Mouse (Mus musculus) Patski (cell line): ENCODE data around the gene Awat2. TPM values are rescaled to one million over a fixed set of nuclear protein-coding genes. Genes with fewer than 3 reads are reported as not detected.
A peak's percentile ranks its signal among the peaks of the same experiment; 100 is the strongest.

Source experiments
- ATAC-seq: fragments of 100-300 bp; one replicate; pipeline ENCODE4 v1.8.0; 2021
- CTCF ChIA-PET: fragments of 350-600 bp; sonication (Branson Sonifier 250); formaldehyde crosslinking; loops from one replicate; lab custom pipeline; 2022; ENCODE audit warnings: inconsistent platforms; lab: Charles Lee
- POLR2A ChIA-PET: fragments of 350-600 bp; sonication (Branson Sonifier 250); formaldehyde crosslinking; loops from one replicate; lab custom pipeline; 2022; ENCODE audit warnings: antibody characterized with exemption, inconsistent platforms; lab: Charles Lee
- DNase-seq: peaks from one replicate; pipeline ENCODE4 v3.0.0-alpha.2; 2011; ENCODE audit warnings: low read depth, low spot score
- H3K27me3 ChIP-seq: fragments of 371-371 bp; one replicate; pipeline ENCODE4 v1.5.1; 2021
- CTCF ChIP-seq: fragments of 100-300 bp; IDR thresholded peaks from one replicate; pipeline ENCODE4 v1.5.1; 2021
- in situ Hi-C: fragments of 300-500 bp; cut with MboI; formaldehyde crosslinking; loops from 3 replicates; pipeline ENCODE4 v1.11.1; 2018; ENCODE audit warnings: low pct_unique_long_range_greater_than_20kb, mixed read lengths
- polyA plus RNA-seq: library from polyadenylated mRNA; unstranded; gene quantifications from one replicate; pipeline ENCODE4 v1.2.3, GENCODE M21; 2021

Awat2 gene
- polyA plus RNA-seq, 1 experiment from 2014 or later, result not detected

DNA sequence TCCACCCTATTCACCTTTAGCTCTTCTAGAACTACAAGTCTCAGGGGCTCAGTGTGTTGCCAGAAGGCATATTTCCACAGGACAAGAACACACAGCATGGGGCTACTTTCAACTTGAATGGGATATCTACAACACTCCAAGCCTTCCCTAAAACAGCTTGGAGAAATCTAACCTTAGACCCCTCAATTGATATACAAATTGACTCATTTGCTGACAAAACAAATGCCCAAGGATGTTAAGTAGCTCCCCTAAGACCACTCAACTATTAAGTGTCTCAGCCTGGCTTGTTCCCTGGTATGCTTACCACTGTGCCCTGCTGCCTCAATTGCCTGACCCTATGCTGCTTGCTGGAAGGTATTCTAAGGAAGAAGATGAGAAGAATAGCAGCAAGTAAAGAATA lies 41.6 kb downstream of the Awat2 start:
- CTCF ChIA-PET, result interaction anchor here (1.1 kb wide), 1 partner anchor 8 kb away, joined by 3 read pairs; no protein-coding TSS in a partner anchor
- POLR2A ChIA-PET, result no interaction called here
- H3K27me3 ChIP-seq, result peaks cover 28% of the 10 kb centered on the region
- no peak for TF ChIP-seq CTCF
- ATAC-seq (no peak), DNase-seq (no peak)
- in situ Hi-C loops, result no loop called here

GRCm38 (mm10) chrX:100395026-100395425 lies 47.5 kb downstream of the Awat2 start:
- peak; percentile 41 for ATAC-seq
- ChIA-PET POLR2A (no interaction called here), CTCF (no interaction called here)
- in situ Hi-C loops, result loop anchor here (10.0 kb wide), 1 partner anchor 80 kb away; no protein-coding TSS in a partner anchor
- peak; percentile 55 for TF ChIP-seq CTCF
- H3K27me3 ChIP-seq, result peaks cover 9% of the 10 kb centered on the region
- DNase-seq, result no peak

DNA sequence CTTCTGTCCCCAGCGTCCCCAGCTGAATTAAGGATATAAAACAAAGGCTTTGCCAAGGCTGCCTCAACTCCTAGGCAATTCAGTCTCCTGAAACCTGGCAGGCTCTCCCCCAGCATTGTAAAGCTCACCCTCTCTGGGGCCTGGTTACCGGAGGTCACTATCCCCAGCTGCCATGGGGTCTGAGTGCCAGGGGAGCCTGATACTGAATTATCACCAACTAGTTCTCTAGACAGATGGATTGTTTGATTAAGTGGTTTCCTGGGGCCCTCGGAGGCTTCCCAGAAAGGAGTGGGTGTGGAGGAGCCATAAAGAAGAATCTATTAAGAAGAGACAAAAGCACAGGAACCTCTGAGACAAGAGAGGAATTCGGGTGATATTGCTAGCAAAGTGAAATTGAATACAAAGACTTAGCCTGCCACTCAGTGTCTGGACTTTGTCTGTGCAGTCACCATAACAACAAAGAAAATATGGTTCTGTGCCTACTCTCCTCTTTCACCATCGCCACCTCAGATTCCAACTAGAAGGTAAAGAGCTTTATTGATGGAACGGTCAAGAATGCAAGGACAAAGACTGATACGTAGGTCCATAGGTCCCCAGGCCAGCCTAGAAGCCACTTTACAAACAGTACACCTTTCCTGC lies 48.2 kb downstream of the Awat2 start:
- DNase-seq (no peak), ATAC-seq (no peak)
- no peak for TF ChIP-seq CTCF
- H3K27me3 ChIP-seq, result peaks cover 12% of the 10 kb centered on the region
- ChIA-PET CTCF (no interaction called here), POLR2A (no interaction called here)
- in situ Hi-C loops, result loop anchor here (10.0 kb wide), 1 partner anchor 80 kb away; no protein-coding TSS in a partner anchor

DNA sequence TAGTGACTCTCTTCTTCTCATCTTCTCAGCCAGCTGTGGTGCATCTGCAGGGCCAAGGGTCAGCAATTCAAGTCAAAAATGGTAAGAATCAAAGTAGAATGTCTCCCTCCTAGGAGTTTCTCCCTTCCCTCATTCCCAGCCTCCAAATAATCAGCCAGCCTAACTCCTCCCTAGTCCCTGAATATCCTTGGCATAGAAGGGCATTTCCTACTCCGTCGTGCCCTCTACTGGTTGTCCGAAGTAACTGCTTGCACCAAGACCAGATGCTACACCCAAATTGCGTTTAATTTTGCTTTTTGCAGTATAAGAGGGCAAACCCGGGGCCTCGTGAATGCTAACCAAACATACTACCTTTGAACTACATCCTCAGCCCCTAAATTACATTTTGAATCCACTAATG lies 50.2 kb downstream of the Awat2 start:
- DNase-seq, result no peak
- POLR2A ChIA-PET, result no interaction called here
- CTCF ChIA-PET, result no interaction called here

GRCm38 (mm10) chrX:100389887-100390286 lies 52.6 kb downstream of the Awat2 start:
- in situ Hi-C loops, result loop anchor here (10.0 kb wide), 1 partner anchor 85 kb away; no protein-coding TSS in a partner anchor
- no peak for TF ChIP-seq CTCF
- ChIA-PET CTCF (no interaction called here), POLR2A (no interaction called here)
- H3K27me3 ChIP-seq, result peaks cover 14% of the 10 kb centered on the region
- ATAC-seq (no peak), DNase-seq (no peak)

More for the DNA sequence above, 50.2 kb downstream of the Awat2 start:
- peak; percentile 73 for TF ChIP-seq CTCF
- no peak for ATAC-seq
- peaks cover 14% of the 10 kb centered on the region for H3K27me3 ChIP-seq
- in situ Hi-C loops, result loop anchor here (10.0 kb wide), 1 partner anchor 82 kb away; no protein-coding TSS in a partner anchor

DNA sequence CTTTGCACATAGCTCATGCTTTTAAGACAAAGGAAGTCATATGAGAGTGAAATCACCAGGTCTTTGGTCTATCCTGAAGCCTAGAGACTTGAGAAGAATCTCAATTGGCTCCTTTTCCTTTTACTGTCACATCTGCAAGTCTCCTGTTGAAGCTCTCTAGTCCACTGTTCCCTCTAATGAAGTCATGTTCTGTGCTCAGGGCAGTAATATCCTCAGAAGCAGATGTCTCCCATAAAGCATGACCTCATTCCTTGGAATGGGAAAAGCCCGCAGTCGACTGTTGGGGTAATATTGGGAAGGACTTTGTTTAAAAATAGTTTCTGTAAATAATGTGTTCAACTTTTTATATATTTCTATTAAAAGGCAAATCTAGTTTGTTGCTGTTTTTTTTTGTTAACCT lies 85.5 kb downstream of the Awat2 start:
- CTCF ChIA-PET, result interaction anchor here (1.3 kb wide), 1 partner anchor 157 kb away, joined by 3 read pairs; no protein-coding TSS in a partner anchor
- H3K27me3 ChIP-seq, result peaks cover 45% of the 10 kb centered on the region
- DNase-seq (no peak), ATAC-seq (no peak)
- in situ Hi-C loops, result no loop called here
- POLR2A ChIA-PET, result no interaction called here
- TF ChIP-seq CTCF, result no peak

Other genes starting within 250 kb of the Awat2 start
- not detected for gene Otud6a, start 13.7 kb downstream of the Awat2 start, polyA plus RNA-seq
- 77.6 TPM for gene Igbp1, start 51.6 kb upstream of the Awat2 start, polyA plus RNA-seq
- gene Dgat2l6, start 82.1 kb upstream of the Awat2 start, polyA plus RNA-seq, result not detected
- gene Awat1, start 129.5 kb upstream of the Awat2 start, polyA plus RNA-seq, result not detected
- not detected for gene P2ry4, start 152.2 kb upstream of the Awat2 start, polyA plus RNA-seq
- gene Arr3, start 162.8 kb upstream of the Awat2 start, polyA plus RNA-seq, result 0.06 TPM
- gene Kif4, start 183.0 kb upstream of the Awat2 start, polyA plus RNA-seq, result 21.8 TPM
- gene Pdzd11, start 183.9 kb upstream of the Awat2 start, polyA plus RNA-seq, result 75.2 TPM